Comparison of ENCODE assay signal across 27 mouse cellular contexts in genomic region chr14:121631934-121632333, GRCm38 (mm10).
"Had no signal": no experiment of that assay in that cellular context is flagged by ENCODE, and none has a peak within 500 bp of the region (broad histone marks: within the 10 kb centered on the region; RNA-seq: fewer than 3 reads in every experiment).

No protein-coding gene starts in this region.

- ATAC-seq: forebrain, embryonic 13.5 days; forebrain, embryonic 14.5 days; forebrain, embryonic 15.5 days; forebrain, embryonic 16.5 days; forebrain, postnatal 0 days had no signal

- H3K4me1 ChIP-seq: embryonic facial prominence, embryonic 10.5 days; embryonic facial prominence, embryonic 12.5 days; embryonic facial prominence, embryonic 15.5 days; forebrain, embryonic 10.5 days; forebrain, embryonic 12.5 days; forebrain, embryonic 13.5 days; forebrain, embryonic 15.5 days had no signal

- H3K36me3 ChIP-seq: embryonic facial prominence, embryonic 10.5 days; embryonic facial prominence, embryonic 12.5 days; embryonic facial prominence, embryonic 15.5 days; forebrain, embryonic 12.5 days; forebrain, embryonic 15.5 days had no signal

- H3K9me3 ChIP-seq: embryonic facial prominence, embryonic 10.5 days; embryonic facial prominence, embryonic 12.5 days; embryonic facial prominence, embryonic 13.5 days; embryonic facial prominence, embryonic 15.5 days; forebrain, embryonic 10.5 days; forebrain, embryonic 12.5 days; forebrain, embryonic 13.5 days; forebrain, embryonic 15.5 days had no signal

- H3K27me3 ChIP-seq: embryonic facial prominence, embryonic 12.5 days; embryonic facial prominence, embryonic 13.5 days; embryonic facial prominence, embryonic 15.5 days; forebrain, embryonic 12.5 days; forebrain, embryonic 13.5 days; forebrain, embryonic 15.5 days had no signal

- H3K27ac ChIP-seq: embryonic facial prominence, embryonic 10.5 days; embryonic facial prominence, embryonic 12.5 days; embryonic facial prominence, embryonic 13.5 days; embryonic facial prominence, embryonic 15.5 days; forebrain, embryonic 10.5 days; forebrain, embryonic 12.5 days; forebrain, embryonic 13.5 days; forebrain, embryonic 15.5 days; gastrocnemius, adult 2 months; heart, adult 2 months had no signal

- H3K4me3 ChIP-seq: embryonic facial prominence, embryonic 10.5 days; embryonic facial prominence, embryonic 12.5 days; embryonic facial prominence, embryonic 13.5 days; embryonic facial prominence, embryonic 15.5 days; erythroblast, embryonic 14.5 days; forebrain, embryonic 10.5 days; forebrain, embryonic 12.5 days; forebrain, embryonic 13.5 days; forebrain, embryonic 15.5 days; gastrocnemius, adult 2 months; heart, adult 2 months had no signal

- DNase-seq: cerebellum, adult 8-10 months; cerebellum, adult 9-10 months; cerebellum, adult 9-11 months; cerebellum, postnatal 10 days; cerebellum, postnatal 14 days; cerebellum, postnatal 25 days; cerebellum, postnatal 36 days; embryo, embryonic 11 days; forebrain, postnatal 0 days; gastrocnemius, adult 2 months; gastrocnemius, postnatal 10 days; gastrocnemius, postnatal 14 days; gastrocnemius, postnatal 25 days; gastrocnemius, postnatal 36 days; heart, adult 18-20 months; heart, adult 2 months had no signal
